22 mouse cellular contexts compared by ENCODE assay signal in genomic region chr5:15997769-15998168, GRCm38 (mm10).
DNase-seq lines count a peak whose midpoint lies in the region; ATAC-seq and TF ChIP-seq lines count a peak whose summit lies in the region.
"Had no signal": no experiment of that assay in that cellular context is flagged by ENCODE, and none has a peak within 500 bp of the region (broad histone marks: within the 10 kb centered on the region; RNA-seq: fewer than 3 reads in every experiment).

No protein-coding gene starts in this region.

- peak; percentile 24 for DNase-seq in cerebellum, adult 11 months
- DNase-seq in cerebellum, adult 18-20 months, result peak; percentile 38 to 51
- DNase-seq in cerebellum, adult 9-11 months, result peak; percentile 53
- peak; percentile 33 to 52 for DNase-seq in cerebellum, postnatal 36 days
- no peak for DNase-seq in midbrain, postnatal 0 days (ENCODE audit: low spot score)
- no peak for DNase-seq in hindbrain, embryonic 11.5 days (ENCODE audit: low spot score)
- DNase-seq in lung, postnatal 14 days, result no peak
- DNase-seq: adrenal gland, adult 2 months; adrenal gland, postnatal 14 days; gastrocnemius, postnatal 10 days; heart, adult 11 months; kidney, adult 18-20 months; kidney, adult 9 months had no signal

- WGBS in midbrain, postnatal 0 days, result 97% methylated on average over 1 of the region's 1 CpGs
- WGBS in hindbrain, embryonic 11.5 days, result 90% methylated on average over 1 of the region's 1 CpGs

- no peaks in the 10 kb centered on the region for H3K9me3 ChIP-seq in midbrain, postnatal 0 days (ENCODE audit: low read length)
- no peaks in the 10 kb centered on the region for H3K9me3 ChIP-seq in hindbrain, embryonic 11.5 days (ENCODE audit: control insufficient read depth, low read length)
- H3K9me3 ChIP-seq: embryonic facial prominence, embryonic 12.5 days; embryonic facial prominence, embryonic 15.5 days; forebrain, embryonic 12.5 days; forebrain, embryonic 15.5 days; hindbrain, embryonic 13.5 days had no signal

- no peak overlapping the region for H3K4me3 ChIP-seq in midbrain, postnatal 0 days (ENCODE audit: low read depth, low read length)
- no peak overlapping the region for H3K4me3 ChIP-seq in hindbrain, embryonic 11.5 days (ENCODE audit: low read depth, low read length)
- H3K4me3 ChIP-seq: embryonic facial prominence, embryonic 12.5 days; embryonic facial prominence, embryonic 15.5 days; forebrain, embryonic 12.5 days; forebrain, embryonic 15.5 days; hindbrain, embryonic 13.5 days had no signal

- no peaks in the 10 kb centered on the region for H3K27me3 ChIP-seq in midbrain, postnatal 0 days (ENCODE audit: insufficient read depth, low read length)
- H3K27me3 ChIP-seq in hindbrain, embryonic 11.5 days (ENCODE audit: control insufficient read depth, insufficient read depth, low read length), result peaks cover 34% of the 10 kb centered on the region
- H3K27me3 ChIP-seq: embryonic facial prominence, embryonic 12.5 days; embryonic facial prominence, embryonic 15.5 days; forebrain, embryonic 15.5 days had no signal

- no peaks in the 10 kb centered on the region for H3K36me3 ChIP-seq in midbrain, postnatal 0 days (ENCODE audit: insufficient read depth, low read length)
- H3K36me3 ChIP-seq in hindbrain, embryonic 11.5 days (ENCODE audit: control insufficient read depth, insufficient read depth, low read length), result no peaks in the 10 kb centered on the region
- H3K36me3 ChIP-seq: embryonic facial prominence, embryonic 12.5 days; embryonic facial prominence, embryonic 15.5 days; forebrain, embryonic 12.5 days; forebrain, embryonic 15.5 days; hindbrain, embryonic 13.5 days had no signal

- no peak overlapping the region for H3K27ac ChIP-seq in midbrain, postnatal 0 days (ENCODE audit: low read depth, low read length)
- no peak overlapping the region for H3K27ac ChIP-seq in hindbrain, embryonic 11.5 days (ENCODE audit: low read depth, low read length)
- H3K27ac ChIP-seq: embryonic facial prominence, embryonic 12.5 days; embryonic facial prominence, embryonic 15.5 days; forebrain, embryonic 12.5 days; forebrain, embryonic 15.5 days; hindbrain, embryonic 13.5 days had no signal

- H3K9ac ChIP-seq in midbrain, postnatal 0 days (replicated peaks; ENCODE audit: low read length, poor library complexity, severe bottlenecking), result no peak overlapping the region
- H3K9ac ChIP-seq in hindbrain, embryonic 11.5 days (ENCODE audit: low read depth, low read length), result no peak overlapping the region
- H3K9ac ChIP-seq: embryonic facial prominence, embryonic 12.5 days; embryonic facial prominence, embryonic 15.5 days; forebrain, embryonic 12.5 days; forebrain, embryonic 15.5 days; hindbrain, embryonic 13.5 days had no signal

- TF ChIP-seq CTCF in midbrain, postnatal 0 days (IDR thresholded peaks at IDR 0.05), result no peak

- ATAC-seq in midbrain, postnatal 0 days (ENCODE audit: low FRiP score), result no peak
- ATAC-seq in hindbrain, embryonic 11.5 days (ENCODE audit: low FRiP score), result no peak
- ATAC-seq: CD4-positive, CD25-positive, alpha-beta regulatory T cell, adult 4 months; forebrain, embryonic 15.5 days; hindbrain, embryonic 16.5 days; intestine, embryonic 16.5 days had no signal

- no peaks in the 10 kb centered on the region for H3K4me1 ChIP-seq in midbrain, postnatal 0 days (ENCODE audit: insufficient read depth, low read length)
- H3K4me1 ChIP-seq in hindbrain, embryonic 11.5 days (replicated peaks; ENCODE audit: control insufficient read depth, insufficient read depth, low read length), result 0 out of 2 replicates have a peak, but pooled peaks cover 2% of the 10 kb centered on the region
- H3K4me1 ChIP-seq: embryonic facial prominence, embryonic 15.5 days had no signal

- no peak overlapping the region for H3K4me2 ChIP-seq in midbrain, postnatal 0 days (ENCODE audit: low read depth, low read length, poor library complexity, severe bottlenecking)
- no peak overlapping the region for H3K4me2 ChIP-seq in hindbrain, embryonic 11.5 days (replicated peaks; ENCODE audit: low read depth, low read length)
- H3K4me2 ChIP-seq: embryonic facial prominence, embryonic 12.5 days; embryonic facial prominence, embryonic 15.5 days; forebrain, embryonic 12.5 days; forebrain, embryonic 15.5 days; heart, embryonic 11.5 days; hindbrain, embryonic 13.5 days had no signal

Comparison
In these comparisons a context has a peak if more than half of its experiments do, and no peak if none do; other contexts are left out.
1. DNase-seq: peak in cerebellum, adult 11 months (single experiment), cerebellum, adult 18-20 months (2 of 2), cerebellum, adult 9-11 months (single experiment) and cerebellum, postnatal 36 days (2 of 2); none in midbrain, postnatal 0 days (single experiment), hindbrain, embryonic 11.5 days (single experiment) and lung, postnatal 14 days (single experiment).